Mouse (Mus musculus) embryo, embryonic 9.5 days (tissue): ENCODE results near the gene Lig3.

ENCODE experiments used
- DNase-seq: peaks from one replicate; pipeline ENCODE4 v3.0.0-alpha.2; 2017; ENCODE audit errors: extremely low spot score

Gene Lig3

DNA sequence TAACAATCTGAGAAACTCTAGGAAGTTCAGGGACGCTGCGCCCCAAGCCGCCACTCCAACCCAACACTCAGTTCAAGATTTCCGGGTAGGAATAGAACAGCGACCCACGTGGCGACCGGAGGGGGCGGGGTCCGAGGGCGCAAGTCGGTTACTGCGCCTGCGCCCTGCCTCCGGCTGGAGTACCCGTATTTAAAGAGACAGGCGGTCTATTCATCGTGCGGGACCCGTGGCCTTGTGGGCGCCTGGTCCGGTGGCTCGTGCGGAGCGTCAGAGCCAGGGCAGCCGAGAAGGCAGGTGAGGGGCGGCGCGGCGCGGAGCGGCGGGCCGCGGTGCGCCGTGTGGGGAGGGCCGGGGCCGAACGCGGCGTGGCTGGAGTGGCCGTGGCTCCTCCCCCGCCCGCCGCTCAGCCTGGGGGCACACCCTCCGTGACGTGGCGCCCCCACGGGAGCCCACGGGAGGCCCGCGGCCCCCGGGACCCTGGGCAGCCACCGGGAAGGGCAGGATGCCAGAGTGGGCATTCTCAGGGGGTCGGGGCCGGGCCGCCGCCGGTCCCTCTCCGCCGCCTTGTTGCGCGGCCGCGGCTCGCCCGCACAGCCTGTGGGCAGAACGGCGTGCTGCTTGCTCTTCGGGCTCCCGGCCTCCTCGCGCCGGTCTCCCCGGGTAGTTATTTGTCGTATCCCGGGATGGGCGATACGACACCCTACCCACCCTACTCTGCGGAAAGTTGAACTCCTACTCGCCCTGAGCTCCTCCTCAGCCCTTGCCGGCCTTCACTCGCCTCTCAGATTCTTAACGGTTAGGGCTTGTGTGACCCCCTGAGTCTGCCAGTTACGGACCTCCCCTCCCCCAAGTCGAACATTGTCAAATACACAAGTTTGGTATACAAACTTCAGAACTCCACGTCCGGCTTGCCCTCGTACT lies at the start of gene Lig3:
TSS of gene Lig3 (plus strand) at position 126 of the 921 bp plus-strand sequence.
- DNase-seq = peak; percentile 91

DNA sequence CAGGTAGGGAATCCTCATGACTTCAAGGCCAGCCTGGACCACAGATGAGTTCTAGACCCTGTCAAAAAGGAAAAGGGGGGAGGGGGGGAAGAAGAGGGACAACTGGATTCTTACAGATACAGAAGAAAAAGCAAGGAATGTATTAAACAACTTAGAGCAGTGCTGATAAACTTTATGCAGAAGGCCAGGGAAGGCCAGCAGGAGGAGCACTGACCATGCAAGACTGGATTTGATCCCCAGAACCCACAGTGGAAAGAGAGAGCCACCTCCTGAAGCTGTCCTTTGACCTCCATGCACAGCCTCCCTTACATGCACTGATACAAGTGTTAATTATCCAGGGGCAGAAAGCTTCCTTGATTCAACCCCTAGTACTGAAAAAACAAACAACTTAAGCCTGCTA lies 46.7 kb upstream of the Lig3 start:
- no peak for DNase-seq

- DNase-seq = no peak
Measured at GRCm38 (mm10) chr11:82739006-82739405, 41.9 kb upstream of the Lig3 start.

DNA sequence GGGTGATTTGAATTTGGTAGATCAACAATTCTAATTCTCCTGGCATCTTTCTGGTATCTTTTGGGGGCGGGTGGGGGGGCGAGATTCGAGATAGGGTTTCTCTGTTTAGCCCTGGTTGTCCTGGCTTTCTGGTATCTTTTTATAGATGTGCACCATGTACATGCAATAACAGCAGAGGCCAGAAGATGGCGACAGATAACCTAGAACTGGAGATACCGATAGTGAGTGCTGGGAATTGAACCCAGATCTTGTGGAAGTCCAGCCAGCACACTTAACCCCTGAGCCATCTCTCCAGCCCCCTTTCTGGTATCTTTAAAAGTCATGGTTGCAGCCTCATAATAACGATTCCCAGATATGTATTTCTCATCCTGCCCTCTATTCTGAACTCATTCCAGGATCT lies 34.8 kb upstream of the Lig3 start:
- DNase-seq = peak; percentile 29

DNA sequence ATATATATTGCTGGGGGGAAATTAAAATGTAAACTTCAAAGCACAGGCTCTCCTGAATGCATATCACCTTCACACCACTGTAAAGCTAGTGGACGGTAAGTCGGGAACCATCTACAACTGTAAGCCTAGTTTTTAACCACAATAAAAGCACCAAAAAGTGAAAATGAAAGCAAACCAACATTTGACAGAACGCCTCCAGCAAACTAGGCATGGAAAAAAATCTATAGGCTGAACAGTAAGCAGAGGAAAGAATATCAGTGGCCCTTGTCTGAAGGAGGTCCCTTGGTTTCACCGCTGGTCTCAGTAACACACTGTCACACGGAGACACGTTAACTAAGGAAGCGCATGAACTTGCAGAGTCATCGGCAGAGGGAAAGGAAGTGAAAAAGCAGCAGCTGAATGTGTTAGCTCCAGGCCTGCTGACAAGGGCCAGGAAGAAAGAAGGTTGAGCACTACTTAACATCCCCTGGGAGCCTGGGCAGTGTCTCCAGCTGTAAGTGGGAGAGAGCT lies 34.0 kb upstream of the Lig3 start:
- DNase-seq = no peak

DNA sequence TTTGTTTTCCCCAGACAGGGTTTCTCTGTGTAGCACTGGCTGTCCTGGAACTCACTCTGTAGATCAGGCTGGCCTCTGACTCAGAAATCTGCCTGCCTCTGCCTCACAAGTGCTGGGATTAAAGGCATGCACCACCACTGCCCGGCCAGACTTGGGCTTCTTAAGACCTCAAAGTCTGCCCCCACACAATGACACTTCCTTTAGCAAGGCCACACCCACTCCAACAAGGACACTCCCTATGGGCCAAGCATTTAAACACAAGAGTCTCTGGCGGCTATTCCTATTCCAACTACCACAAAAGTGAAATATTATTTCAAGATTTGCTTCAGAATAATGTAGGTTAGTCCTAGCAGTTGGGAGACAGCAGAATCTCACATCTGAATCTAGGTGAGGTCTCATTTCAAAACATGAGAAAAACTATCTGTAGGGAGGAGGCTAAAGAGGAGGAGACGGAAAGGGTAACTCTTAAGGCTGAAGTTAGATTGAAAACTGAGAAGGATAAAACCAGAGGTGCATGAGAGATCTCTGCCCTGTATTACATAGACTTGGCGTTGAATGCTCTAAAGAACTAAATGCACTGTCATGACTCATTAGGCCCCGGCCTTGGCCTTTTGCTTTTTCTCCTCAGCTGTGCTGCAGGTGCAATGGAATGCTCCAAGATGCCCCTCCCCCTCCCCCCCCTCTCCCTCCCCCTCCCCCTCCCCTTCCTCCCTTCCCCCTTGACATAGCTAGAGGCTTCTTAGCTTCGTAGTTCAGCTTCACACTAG lies 28.4 kb upstream of the Lig3 start:
- DNase-seq = no peak

GRCm38 (mm10) chr11:82755919-82756318 lies 25.0 kb upstream of the Lig3 start:
- no peak for DNase-seq

DNA sequence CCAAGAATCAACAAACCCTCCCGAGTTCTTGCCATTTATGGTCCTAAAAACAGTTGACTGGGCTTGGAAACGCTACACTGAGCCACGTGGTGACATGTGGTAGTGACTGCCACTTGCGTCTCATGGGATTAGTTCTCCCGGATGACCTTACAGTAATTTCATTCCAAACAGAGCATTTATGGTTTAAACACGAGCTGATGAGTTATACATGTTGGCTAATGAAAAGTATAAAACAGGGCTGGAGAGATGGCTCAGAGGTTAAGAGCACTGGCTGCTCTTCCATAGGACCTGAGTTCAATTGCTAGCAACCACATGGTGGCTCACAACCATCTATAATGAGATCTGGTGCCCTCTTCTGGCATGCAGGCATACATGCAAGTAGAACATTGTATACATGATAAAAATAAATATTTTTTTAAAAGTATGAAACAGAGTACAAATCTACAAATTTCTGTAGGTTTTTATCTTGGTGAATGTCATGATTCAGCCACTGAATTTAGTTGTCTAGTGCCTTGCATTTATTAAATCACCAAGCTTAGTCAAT lies 18.6 kb upstream of the Lig3 start:
- no peak for DNase-seq

DNA sequence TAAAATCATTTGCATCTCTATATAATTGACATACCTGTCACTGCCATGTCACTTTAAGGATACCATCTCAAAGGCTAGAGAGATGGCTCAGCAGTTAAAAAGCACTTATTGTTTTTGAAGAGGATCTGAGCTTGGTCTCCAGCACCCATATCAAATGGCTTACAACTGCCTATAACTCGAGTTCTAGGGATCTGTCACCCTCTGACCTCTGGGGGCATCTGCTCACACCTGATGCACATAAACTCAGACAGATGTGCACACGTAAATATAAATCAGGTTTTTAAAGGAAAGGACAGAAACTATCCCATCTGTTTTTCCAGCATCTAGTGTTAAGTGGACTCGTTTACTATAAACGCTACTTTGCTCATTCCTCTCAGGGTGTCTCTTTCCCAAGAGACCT lies 17.6 kb upstream of the Lig3 start:
- no peak for DNase-seq

DNA sequence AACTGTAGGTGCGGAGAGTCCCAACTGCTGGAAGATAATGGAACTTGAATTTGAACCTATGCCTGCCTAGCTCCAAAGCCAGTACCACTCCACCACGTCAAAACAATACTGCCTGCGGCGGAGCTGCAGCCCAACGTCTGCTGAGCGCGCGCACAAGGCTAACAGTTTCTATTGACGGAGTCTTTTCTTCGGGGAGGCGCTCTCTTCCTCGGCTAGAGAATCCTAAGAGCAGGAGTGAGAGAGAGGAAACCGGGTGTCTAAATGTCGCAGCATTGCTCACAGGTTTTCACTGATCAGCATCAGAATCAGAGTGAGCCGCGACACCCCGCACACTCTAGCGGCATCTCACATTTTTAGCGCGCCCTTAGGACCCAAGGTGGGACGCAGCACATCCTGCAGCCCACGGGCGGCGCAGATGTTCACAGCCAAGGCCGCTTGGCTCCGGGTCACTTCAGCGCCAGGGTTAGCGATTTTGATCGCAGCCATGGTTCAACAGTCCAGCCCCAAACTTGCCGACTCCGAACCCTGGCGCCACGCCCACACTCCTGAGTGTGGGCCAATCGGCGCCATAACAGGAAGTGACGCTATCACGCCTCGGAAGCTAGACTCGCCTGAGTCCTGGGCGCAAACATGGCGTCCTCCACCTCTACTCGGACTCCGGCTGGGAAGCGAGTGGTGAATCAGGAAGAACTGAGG lies 17.0 kb upstream of the Lig3 start, which contains the start of the genes Cct6b and Zfp830:
TSS of gene Cct6b (minus strand) at position 580 of the 696 bp plus-strand sequence.
TSS of gene Zfp830 (plus strand) at position 604 of the 696 bp plus-strand sequence.
- peak; percentile 88 for DNase-seq

DNA sequence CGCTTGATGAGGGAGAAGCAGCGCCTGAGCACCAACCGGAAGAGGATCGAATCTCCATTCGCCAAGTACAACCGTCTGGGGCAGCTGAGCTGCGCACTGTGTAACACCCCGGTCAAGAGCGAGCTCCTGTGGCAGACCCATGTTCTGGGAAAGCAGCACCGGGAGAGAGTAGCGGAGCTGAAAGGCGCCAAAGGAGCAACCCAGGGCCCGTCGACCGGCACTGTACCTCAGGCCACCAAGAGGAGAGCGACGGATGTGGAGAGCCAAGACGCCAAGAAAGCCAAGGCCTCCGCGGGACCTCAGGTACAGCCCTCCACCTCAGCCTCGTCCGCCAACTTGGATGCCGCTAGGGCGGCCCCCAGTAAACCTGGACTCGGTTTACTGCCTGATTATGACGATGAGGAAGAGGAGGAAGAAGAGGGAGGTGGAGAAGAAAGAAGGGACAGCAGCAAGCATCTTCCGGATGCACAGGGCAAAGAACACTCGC lies 16.4 kb upstream of the Lig3 start:
- no peak for DNase-seq

- DNase-seq = no peak
Measured at GRCm38 (mm10) chr11:82780134-82780533, 774 bp upstream of the Lig3 start.

DNA sequence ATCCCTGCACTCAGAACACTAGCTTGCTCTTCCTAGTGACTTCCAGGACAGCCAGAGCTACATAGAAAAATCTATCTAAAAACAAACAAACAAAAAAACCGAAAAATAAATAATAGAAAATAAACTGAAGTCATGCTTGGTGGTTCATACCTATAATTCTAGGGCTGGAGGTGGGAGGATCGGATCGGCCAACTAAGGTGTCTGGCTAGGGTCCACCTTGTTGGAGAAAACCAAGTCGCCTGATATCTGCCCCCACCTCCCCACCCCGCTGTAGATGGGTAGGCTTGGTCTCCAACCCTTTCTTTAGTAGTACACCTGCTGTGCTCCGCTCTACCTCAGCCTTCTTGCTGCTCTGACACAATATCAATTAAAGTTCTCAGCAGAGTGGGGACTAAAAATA lies 1.3 kb downstream of the Lig3 start:
- no peak for DNase-seq

DNA sequence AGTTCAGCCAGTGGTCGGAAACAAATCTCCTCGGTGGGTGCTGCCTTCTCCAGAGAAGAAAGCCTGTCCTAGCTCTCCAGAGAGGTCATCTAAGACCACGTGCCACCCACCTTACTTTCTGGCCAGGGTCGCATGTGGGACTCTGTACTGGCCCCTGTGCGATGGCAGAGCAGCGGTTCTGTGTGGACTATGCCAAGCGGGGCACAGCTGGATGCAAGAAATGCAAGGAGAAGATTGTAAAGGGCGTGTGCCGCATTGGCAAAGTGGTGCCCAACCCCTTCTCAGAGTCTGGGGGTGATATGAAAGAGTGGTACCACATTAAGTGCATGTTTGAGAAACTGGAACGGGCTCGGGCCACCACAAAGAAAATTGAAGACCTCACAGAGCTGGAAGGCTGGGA lies 2.5 kb downstream of the Lig3 start:
- DNase-seq = no peak

DNA sequence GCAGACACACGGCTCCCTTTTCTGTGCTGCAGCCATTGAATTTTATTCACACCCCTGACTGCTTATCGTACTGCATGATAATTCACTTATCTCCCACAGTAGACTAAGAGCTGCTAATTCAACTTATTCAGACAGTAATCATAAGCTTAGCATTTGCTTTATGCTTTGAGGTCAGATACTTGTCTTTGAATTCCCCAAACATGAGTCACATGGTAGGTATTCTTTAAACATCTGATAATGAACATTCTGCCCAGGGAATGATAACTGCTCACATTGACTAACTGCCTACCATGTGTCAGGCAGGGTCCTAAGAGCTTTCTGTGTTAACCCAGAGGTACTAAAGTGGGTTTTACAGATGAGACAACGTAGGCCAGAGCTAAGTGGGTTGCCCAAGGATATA lies 25.7 kb downstream of the Lig3 start:
- no peak for DNase-seq

- DNase-seq = no peak
Measured at GRCm38 (mm10) chr11:82807370-82807769, 26.5 kb downstream of the Lig3 start.

DNA sequence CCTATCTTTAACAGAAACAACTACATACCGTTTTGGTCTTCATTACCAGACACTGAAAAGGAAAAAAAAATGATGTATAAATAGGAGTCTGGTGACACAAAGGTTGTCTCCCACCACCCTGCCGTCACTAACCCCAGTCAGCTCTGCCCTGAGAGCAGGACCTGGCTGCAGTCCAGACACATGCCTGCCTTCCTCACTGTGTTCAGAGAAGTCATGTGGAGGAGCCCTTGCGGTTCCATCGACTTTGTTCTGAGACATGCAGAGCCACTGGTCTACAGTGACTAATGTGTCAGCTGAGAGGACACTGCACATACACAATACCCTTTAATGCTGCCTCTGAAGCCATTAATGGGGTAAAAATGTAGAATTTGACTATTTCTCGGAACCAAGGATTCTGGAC lies 27.6 kb downstream of the Lig3 start:
- DNase-seq = no peak

DNA sequence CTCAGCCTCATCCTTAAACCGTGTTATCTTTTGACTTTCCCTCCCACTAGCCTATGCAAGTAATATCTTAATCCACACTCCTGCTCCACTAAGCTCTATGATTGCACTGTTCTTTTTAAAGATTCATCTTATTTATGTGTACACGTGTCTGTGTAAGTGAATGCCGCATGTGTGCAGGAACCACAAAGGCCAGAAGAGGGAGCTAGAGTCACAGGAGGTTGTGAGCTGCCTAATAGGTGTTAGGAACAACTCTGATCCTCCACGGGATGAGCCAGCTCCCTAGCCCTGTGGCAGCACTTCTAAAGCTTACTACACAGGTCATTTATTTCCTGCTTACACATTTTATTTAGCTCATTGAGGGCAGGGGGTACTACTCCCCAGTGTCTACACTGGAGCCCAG lies 38.4 kb downstream of the Lig3 start:
- DNase-seq = peak; percentile 59

DNA sequence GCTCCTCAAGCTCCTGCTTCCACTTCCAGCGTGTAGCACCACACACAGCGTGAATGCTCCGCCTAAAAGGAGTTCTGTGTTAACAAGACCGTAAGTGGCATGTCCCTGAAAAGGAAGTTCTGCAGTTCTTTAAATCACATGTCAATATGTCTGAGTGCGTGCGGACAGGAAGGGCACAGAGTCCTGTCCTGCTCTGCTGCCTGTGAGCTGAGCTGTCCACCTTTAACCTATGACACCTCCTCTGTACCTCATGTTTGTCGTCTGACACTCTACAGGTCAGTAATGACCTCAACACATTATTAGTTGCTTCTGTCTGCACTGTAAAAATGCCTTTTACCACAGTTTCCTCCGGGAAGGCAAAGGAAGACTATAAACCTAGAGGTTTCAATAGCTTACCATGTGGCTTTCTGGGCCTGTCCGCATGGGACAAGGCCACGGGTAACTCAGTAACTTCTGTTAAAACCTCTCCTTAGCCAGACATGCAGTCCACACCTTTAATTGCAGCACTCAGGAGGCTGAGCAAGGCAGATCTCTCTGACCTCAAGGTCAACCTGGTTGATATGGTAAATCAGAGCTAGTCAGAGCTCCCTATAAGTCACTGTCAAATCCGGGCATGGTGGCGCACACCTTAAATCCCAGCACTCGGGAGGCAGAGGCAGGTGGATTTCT lies 40.0 kb downstream of the Lig3 start:
- DNase-seq = no peak

DNA sequence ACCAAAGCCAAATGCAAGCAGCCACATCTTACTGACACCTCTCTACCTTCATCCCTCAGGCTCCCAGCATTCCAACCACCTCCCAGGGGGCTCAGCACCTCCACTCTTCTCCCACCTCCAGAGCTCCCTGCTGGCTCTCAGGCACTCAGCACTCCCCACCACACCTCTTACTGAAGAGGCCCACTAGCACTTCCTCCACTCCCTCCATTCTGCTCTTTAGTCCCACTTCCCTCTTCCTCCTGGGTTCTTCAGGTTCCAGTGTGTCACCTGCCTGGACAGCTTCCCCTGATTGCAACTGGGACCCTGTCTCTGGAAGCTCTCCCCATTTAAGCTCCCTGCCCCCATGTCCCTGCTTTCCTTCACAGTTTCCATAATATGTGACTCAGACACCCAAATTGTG lies 45.9 kb downstream of the Lig3 start:
- DNase-seq = no peak
